Mouse (Mus musculus) limb, embryonic 11.5 days (tissue): ENCODE measurements around the gene Prom2. TPM values are rescaled to one million over a fixed set of nuclear protein-coding genes. Genes with fewer than 3 reads are reported as not detected.

ENCODE experiments used
- ATAC-seq: fragments of 200-750 bp; cut with Nextera tagmentation; 2 replicates; pipeline ENCODE4 v1.8.0; 2017; ENCODE audit warnings: low read depth; ENCODE audit not compliant: insufficient number of reproducible peaks, low FRiP score, low TSS enrichment
- DNase-seq: peaks from one replicate; pipeline ENCODE4 v3.0.0-alpha.2; 2015; ENCODE audit warnings: low spot score
- H3K27ac ChIP-seq: fragments of 300-500 bp; sonication (generic); replicated peaks from 2 replicates; pipeline ENCODE4 v1.5.1; 2014; ENCODE audit warnings: low read depth, mild to moderate bottlenecking, low read length
- H3K27me3 ChIP-seq: fragments of 300-500 bp; sonication (generic); 2 replicates; pipeline ENCODE4 v1.6.1; 2014; ENCODE audit warnings: mild to moderate bottlenecking, low read length, mixed read lengths; ENCODE audit not compliant: control insufficient read depth, insufficient read depth
- H3K36me3 ChIP-seq: fragments of 300-500 bp; sonication (generic); 2 replicates; pipeline ENCODE4 v1.6.1; 2014; ENCODE audit warnings: mild to moderate bottlenecking, low read length, moderate library complexity, mixed read lengths; ENCODE audit not compliant: control insufficient read depth, insufficient read depth
- H3K4me1 ChIP-seq: fragments of 300-500 bp; sonication (generic); 2 replicates; pipeline ENCODE4 v1.6.1; 2014; ENCODE audit warnings: low read length, mixed read lengths; ENCODE audit not compliant: control insufficient read depth, insufficient read depth
- H3K4me2 ChIP-seq: fragments of 300-500 bp; sonication (generic); 2 replicates; pipeline ENCODE4 v1.6.1; 2014; ENCODE audit warnings: low read depth, mild to moderate bottlenecking, moderate library complexity; ENCODE audit not compliant: severe bottlenecking
- H3K4me3 ChIP-seq: fragments of 300-500 bp; sonication (generic); 2 replicates; pipeline ENCODE4 v1.5.1; 2014; ENCODE audit warnings: low read depth, low read length
- H3K9ac ChIP-seq: fragments of 300-500 bp; sonication (generic); 2 replicates; pipeline ENCODE4 v1.6.1; 2014; ENCODE audit warnings: mild to moderate bottlenecking, low read length
- H3K9me3 ChIP-seq: fragments of 300-500 bp; sonication (generic); 2 replicates; pipeline ENCODE4 v1.6.1; 2016; ENCODE audit warnings: low read length; ENCODE audit not compliant: control insufficient read depth
- WGBS: fragments of 180-500 bp; shearing (Covaris S2); extraction: QIAGEN DNeasy Blood & Tissue Kit; methylation state at CpG from one replicate; pipeline ENCODE4 v1.1.7; 2014; 5-methylcytosine and 5-hydroxymethylcytosine counted together
- polyA plus RNA-seq: library from polyadenylated mRNA; unstranded; fragments of >200 nt; fragmentation: Nextera tagmentation; extraction: Ambion mirVana; gene quantifications from 2 replicates; pipeline ENCODE4 v1.2.1, GENCODE M21; 2014

Gene Prom2
- polyA plus RNA-seq, 1 experiment from 2014 or later = 1.5 TPM

DNA sequence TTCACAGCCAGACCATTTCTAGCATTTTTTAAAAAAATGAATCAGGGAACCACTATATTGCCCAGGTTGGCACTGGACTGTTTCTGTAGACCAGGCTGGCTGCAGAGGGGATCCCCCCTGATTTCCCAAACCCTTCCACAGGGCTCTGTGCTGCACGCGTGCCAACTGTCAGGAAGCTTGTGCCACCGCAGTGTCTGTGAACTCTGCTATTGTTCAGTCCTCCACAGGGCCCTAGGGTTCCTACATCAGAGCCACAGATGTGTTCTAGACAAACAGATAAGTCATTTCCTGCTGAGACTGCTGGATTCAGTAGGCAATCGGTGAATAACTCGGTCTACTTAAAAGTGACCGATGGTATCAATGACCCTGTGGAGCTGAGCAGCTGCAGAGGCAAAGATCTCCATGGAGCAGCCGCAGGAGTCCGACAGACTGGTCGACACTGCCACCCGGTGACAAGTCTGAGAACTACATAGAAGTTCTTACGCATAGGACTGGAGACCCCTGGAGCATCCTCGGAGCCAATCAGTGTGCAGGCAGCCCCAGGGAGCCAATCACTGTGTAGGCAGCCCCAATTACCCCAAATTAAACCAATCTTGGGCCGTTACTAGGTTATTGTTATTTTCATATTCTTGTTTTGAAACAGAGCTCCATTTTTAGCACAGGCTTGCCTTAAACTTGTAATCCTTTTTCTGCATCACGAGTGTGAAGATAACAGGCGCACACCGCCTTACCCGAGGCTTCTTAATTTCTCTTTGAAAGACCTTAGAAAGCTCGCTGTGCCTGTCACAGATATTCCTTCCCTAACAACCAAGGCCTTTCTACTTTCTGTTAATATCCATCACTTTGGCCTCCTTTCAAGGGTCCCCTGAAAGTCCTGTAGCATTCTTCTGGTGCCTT, 18.1 kb upstream of the Prom2 start:
- H3K9me3 ChIP-seq = no peaks in the 10 kb centered on the region
- ATAC-seq (peak; percentile 96), DNase-seq (peak; percentile 96)
- peak overlapping the region; percentile 7; the same call in 1 of the 2 replicates for H3K4me3 ChIP-seq
- no peaks in the 10 kb centered on the region for H3K4me1 ChIP-seq
- peak overlapping the region; percentile 33; the same call in 1 of the 2 replicates for H3K4me2 ChIP-seq
- 0 out of 2 replicates have a peak, but pooled peaks cover under 1% of the 10 kb centered on the region for H3K27me3 ChIP-seq
- 17% methylated on average over 18 of the region's 18 CpGs for WGBS
- H3K9ac ChIP-seq = no peak overlapping the region
- H3K36me3 ChIP-seq = no peaks in the 10 kb centered on the region
- no peak overlapping the region for H3K27ac ChIP-seq

DNA sequence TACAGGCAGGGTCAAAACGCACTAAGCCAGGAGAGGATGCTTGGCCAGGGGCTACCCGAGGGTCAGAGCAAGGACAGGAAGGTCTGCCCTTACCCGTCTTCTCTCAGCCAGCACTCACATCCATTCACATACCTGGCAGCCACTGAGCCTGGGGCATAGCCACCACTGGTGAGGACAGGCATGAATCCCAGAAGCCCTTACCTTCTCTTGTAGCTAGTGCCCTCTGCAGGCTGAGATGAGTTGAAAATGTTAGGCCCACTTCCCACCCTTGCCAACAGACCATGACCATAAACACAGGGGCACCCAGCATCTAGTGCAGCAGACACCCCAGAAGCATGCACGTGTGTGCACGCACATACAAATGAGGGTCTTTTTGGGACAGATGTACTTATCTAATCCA, 9.8 kb upstream of the Prom2 start:
- no peaks in the 10 kb centered on the region for H3K4me1 ChIP-seq
- H3K4me2 ChIP-seq = no peak overlapping the region
- 49% methylated on average over 5 of the region's 5 CpGs for WGBS
- H3K27me3 ChIP-seq = no peaks in the 10 kb centered on the region
- DNase-seq = no peak
- no peak overlapping the region for H3K4me3 ChIP-seq
- no peak overlapping the region for H3K27ac ChIP-seq
- no peak for ATAC-seq
- no peaks in the 10 kb centered on the region for H3K9me3 ChIP-seq
- H3K36me3 ChIP-seq = no peaks in the 10 kb centered on the region
- H3K9ac ChIP-seq = no peak overlapping the region

DNA sequence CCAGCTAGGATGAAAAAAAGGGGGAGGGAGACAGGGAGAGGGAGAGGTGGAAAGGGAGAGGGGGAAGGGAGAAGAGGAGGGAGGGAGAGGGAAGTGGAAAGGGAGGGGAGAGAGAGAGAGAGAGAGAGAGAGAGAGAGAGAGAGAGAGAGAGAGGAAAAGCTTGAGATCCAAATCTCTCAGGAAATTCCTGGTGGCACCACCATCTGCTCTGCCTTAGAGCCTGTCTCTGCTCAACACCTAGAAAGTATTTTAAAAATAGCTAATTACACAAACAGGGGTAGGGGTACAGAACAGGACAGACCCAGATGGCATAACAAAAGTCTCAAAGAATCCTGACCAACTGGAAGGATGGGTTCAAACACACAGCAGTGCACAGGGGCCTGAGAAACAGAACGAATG, 9.2 kb upstream of the Prom2 start:
- no peak overlapping the region for H3K27ac ChIP-seq
- no peak overlapping the region for H3K4me2 ChIP-seq
- ATAC-seq (no peak), DNase-seq (no peak)
- H3K4me1 ChIP-seq = no peaks in the 10 kb centered on the region
- H3K36me3 ChIP-seq = no peaks in the 10 kb centered on the region
- 81% methylated on average over 1 of the region's 1 CpGs for WGBS
- no peak overlapping the region for H3K9ac ChIP-seq
- no peak overlapping the region for H3K4me3 ChIP-seq
- H3K27me3 ChIP-seq = no peaks in the 10 kb centered on the region
- no peaks in the 10 kb centered on the region for H3K9me3 ChIP-seq

DNA sequence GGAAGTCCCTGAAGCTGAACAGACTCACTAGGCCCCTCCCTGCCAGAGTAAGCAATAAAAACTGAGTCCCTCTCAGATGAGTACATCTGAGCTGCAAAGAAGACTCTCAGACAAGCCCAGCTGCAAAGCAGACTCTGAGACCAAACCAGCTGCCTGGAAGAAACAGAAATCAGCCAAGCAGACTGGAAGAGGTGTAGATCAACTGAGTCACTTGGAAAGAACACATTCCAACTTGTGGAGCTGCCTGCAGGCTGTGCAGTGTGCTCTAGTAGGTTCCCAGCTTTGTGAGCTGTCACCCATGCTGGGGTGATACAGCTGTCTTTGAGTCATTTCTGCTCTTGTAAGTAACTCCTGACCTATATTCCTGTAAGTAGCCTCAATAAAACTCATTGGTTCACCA, 8.4 kb upstream of the Prom2 start:
- no peak overlapping the region for H3K4me3 ChIP-seq
- no peaks in the 10 kb centered on the region for H3K27me3 ChIP-seq
- H3K27ac ChIP-seq = no peak overlapping the region
- no peaks in the 10 kb centered on the region for H3K9me3 ChIP-seq
- no peak overlapping the region for H3K9ac ChIP-seq
- DNase-seq = no peak
- H3K4me1 ChIP-seq = no peaks in the 10 kb centered on the region
- H3K4me2 ChIP-seq = no peak overlapping the region
- ATAC-seq = no peak
- H3K36me3 ChIP-seq = no peaks in the 10 kb centered on the region

DNA sequence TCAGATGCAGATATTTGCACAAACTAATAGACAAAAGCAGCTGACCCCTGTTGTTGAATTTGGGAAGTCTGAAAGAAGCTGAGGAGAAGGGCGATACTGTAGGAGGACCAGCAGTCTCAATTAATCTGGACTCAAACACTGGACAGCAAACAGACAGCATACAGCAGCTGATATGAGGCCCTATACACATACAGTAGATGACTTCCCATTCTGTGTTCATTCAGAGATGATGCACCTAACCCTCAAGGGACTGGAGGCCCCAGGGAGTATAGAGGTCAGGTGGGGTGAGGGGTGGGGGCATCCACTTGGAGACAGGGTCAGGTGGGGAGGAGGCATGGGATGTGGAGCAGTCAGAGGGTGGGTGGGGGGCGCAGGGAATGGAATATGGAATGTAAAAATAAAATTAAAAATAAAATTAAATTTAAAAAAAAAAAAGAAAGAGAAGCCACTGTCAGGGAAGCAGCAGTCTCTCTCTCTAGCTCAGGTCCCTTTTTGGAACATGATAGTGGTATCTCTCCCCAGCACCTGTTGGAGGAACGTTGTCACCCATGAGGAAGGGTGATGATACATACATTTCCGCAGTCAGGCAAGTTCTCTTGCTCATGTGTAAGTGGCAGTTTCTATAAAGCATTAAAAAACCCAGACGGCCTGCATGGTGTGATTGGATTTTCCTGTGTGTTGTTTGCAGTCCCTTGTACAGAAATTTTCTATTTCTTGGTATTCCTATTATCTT, 7.2 kb upstream of the Prom2 start:
- Histone ChIP-seq H3K36me3 (no peaks in the 10 kb centered on the region), H3K4me1 (no peaks in the 10 kb centered on the region), H3K27ac (no peak overlapping the region), H3K4me2 (no peak overlapping the region), H3K9ac (no peak overlapping the region), H3K27me3 (no peaks in the 10 kb centered on the region; the same call in 1 of the 2 replicates), H3K9me3 (no peaks in the 10 kb centered on the region), H3K4me3 (no peak overlapping the region)
- WGBS = 74% methylated on average over 5 of the region's 5 CpGs
- DNase-seq (no peak), ATAC-seq (no peak)

DNA sequence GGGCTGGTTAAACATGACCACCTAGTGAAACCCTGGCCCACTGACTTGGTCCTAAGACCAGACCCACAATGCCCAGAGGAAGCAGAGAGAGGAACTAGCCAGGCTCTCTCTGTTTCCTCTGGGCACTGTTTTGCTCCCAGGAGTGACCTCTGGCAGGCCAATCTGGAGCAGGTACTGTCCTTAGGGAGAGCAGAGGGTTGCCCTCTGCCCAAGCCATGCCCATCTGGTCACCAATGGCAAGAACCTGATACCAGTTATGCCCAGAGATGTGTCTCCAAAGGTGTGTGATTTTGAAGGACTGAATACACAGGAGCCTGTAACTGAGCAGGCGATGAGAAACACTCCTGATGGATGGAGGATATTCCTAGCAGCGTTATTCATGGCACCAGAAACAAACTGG, 430 bp upstream of the Prom2 start:
- H3K36me3 ChIP-seq = no peaks in the 10 kb centered on the region
- 85% methylated on average over 2 of the region's 2 CpGs for WGBS
- peaks cover 43% of the 10 kb centered on the region for H3K27me3 ChIP-seq
- H3K9me3 ChIP-seq = no peaks in the 10 kb centered on the region
- no peak overlapping the region for H3K9ac ChIP-seq
- no peaks in the 10 kb centered on the region for H3K4me1 ChIP-seq
- DNase-seq (no peak), ATAC-seq (no peak)
- H3K4me3 ChIP-seq = no peak overlapping the region
- H3K27ac ChIP-seq = no peak overlapping the region
- H3K4me2 ChIP-seq = no peak overlapping the region

DNA sequence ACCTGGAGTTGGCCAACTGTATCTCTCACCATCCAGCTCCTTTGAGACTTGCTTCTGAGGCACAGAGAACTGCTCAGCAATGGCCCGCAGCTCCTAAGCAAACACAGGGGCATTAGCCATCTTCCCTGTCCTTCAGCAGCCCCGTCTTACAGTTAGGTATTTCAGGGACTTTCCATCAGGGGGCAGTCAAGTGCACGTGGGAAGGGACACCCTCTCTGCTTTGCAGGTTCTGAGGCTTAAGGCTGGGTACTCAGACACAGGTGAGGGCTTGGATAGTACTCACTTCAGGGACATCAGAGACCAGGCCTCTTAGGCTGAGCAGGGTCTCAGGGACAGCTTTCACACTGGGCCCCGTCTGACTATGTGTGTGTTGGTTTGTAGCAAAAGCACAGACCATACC, 1.8 kb downstream of the Prom2 start:
- peaks cover 43% of the 10 kb centered on the region for H3K27me3 ChIP-seq
- no peak overlapping the region for H3K4me2 ChIP-seq
- H3K4me3 ChIP-seq = no peak overlapping the region
- peak; percentile 30 for DNase-seq
- WGBS = 27% methylated on average over 4 of the region's 4 CpGs
- H3K27ac ChIP-seq = no peak overlapping the region
- H3K9ac ChIP-seq = no peak overlapping the region
- H3K9me3 ChIP-seq = no peaks in the 10 kb centered on the region
- no peak for ATAC-seq
- H3K36me3 ChIP-seq = no peaks in the 10 kb centered on the region
- no peaks in the 10 kb centered on the region for H3K4me1 ChIP-seq

DNA sequence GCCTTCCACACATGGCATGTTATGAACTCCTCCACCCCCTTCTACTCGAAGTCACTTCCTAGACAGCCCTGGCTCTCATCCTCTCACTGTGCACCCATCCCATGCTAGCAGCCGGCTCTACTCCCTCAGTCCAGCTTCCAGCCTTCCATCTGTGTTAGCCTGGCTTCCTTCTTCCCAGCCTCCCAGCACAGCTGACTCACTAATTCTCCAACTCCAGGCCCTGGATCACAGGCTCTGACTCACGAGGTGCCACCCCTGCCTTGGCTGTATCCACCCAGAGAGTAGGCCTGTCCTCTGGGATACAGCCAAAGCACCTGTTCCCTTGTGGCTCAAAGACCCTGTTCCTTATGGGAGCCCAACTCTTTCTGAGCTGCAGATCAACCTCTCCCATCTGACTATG, 3.7 kb downstream of the Prom2 start:
- no peak overlapping the region for H3K4me3 ChIP-seq
- no peaks in the 10 kb centered on the region for H3K36me3 ChIP-seq
- no peak overlapping the region for H3K27ac ChIP-seq
- whole genome bisulfite sequencing = 62% methylated on average over 3 of the region's 3 CpGs
- no peak overlapping the region for H3K4me2 ChIP-seq
- H3K4me1 ChIP-seq = no peaks in the 10 kb centered on the region
- no peak overlapping the region for H3K9ac ChIP-seq
- ATAC-seq = no peak
- no peaks in the 10 kb centered on the region for H3K9me3 ChIP-seq
- peaks cover 34% of the 10 kb centered on the region for H3K27me3 ChIP-seq
- DNase-seq = no peak
